Comparison of ENCODE assay signal across 9 mouse cellular contexts in the genomic region with DNA sequence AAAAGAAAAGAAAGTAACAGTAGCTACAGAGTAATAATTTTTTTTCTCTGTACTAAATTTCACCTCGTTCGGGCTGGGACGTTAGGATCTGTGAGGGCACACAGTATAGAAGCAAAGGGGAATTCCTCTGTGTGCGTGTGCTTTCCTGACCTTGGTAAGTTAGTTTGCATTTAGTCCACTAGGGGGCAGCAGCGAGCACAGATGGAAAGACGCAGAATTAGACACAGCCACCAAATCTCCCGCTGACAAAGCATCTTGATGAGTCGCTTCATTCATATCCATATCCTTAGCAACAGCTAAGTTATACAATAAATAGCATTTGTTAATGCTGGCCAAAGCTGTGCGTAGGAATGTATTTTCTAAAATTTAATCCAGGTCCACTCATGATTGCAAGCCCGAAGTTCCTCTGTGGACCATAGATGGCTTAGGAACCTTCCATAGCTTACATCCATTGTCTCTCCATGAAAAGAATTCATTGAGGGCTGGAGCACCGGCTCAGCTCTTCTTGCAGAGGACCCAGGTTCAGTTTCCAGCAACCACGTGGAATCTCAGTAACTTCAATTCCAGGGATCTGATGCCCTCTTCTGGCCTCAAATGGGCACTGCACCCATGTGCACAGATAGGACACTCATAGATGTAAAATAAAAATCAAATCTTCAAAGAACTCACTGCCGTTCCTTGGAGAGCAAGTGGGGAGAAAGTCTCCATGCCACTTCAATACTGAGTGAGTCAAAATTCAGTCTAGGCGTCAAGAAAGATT. TPM values are rescaled to one million over a fixed set of nuclear protein-coding genes. Genes with fewer than 3 reads are reported as not detected.
DNase-seq lines count a peak whose midpoint lies in the region; ATAC-seq and TF ChIP-seq lines count a peak whose summit lies in the region.
"Had no signal": no experiment of that assay in that cellular context is flagged by ENCODE, and none has a peak within 500 bp of the region (broad histone marks: within the 10 kb centered on the region; RNA-seq: fewer than 3 reads in every experiment).

No protein-coding gene starts in this region.

- no peaks in the 10 kb centered on the region for H3K4me1 ChIP-seq in ES-Bruce4 (ENCODE audit: control insufficient read depth, insufficient read depth, low read length)
- H3K4me1 ChIP-seq in cortical plate, adult 2 months (ENCODE audit: control insufficient read depth, insufficient read depth, low read length), result no peaks in the 10 kb centered on the region
- H3K4me1 ChIP-seq: heart, embryonic 13.5 days; lung, embryonic 15.5 days had no signal

- no peak for TF ChIP-seq EP300 in ES-Bruce4 (IDR thresholded peaks at IDR 0.05; ENCODE audit: insufficient read depth, low read depth, low read length)

- H3K36me3 ChIP-seq in C2C12 (ENCODE audit: control insufficient read depth, insufficient read depth) (peaks cover 68% of the 10 kb centered on the region), ES-Bruce4 (ENCODE audit: control insufficient read depth, insufficient read depth, low read length, poor library complexity, severe bottlenecking) (peaks cover 50% of the 10 kb centered on the region)
- H3K36me3 ChIP-seq: lung, embryonic 15.5 days had no signal

- H3K27me3 ChIP-seq in C2C12 (ENCODE audit: control insufficient read depth, insufficient read depth, insufficient read length) (no peaks in the 10 kb centered on the region), ES-Bruce4 (ENCODE audit: control insufficient read depth, insufficient read depth, low read length, poor library complexity, severe bottlenecking) (no peaks in the 10 kb centered on the region)
- H3K27me3 ChIP-seq: heart, embryonic 13.5 days; lung, embryonic 15.5 days had no signal

- peaks cover 14% of the 10 kb centered on the region for H3K9me3 ChIP-seq in ES-Bruce4 (replicated peaks; ENCODE audit: control insufficient read depth, insufficient read depth, low read length, poor library complexity, severe bottlenecking)
- H3K9me3 ChIP-seq: lung, embryonic 15.5 days had no signal

- peaks cover 5% of the 10 kb centered on the region for H3K79me2 ChIP-seq in C2C12 (ENCODE audit: control insufficient read depth, insufficient read depth)

- H3K4me3 ChIP-seq in C2C12 (ENCODE audit: insufficient read depth, poor library complexity, severe bottlenecking) (no peak overlapping the region), ES-Bruce4 (ENCODE audit: low read depth, low read length) (no peak overlapping the region)
- H3K4me3 ChIP-seq in cortical plate, adult 2 months (ENCODE audit: insufficient read depth, low read length), result no peak overlapping the region
- H3K4me3 ChIP-seq: heart, embryonic 13.5 days; lung, embryonic 15.5 days had no signal

- ATAC-seq in megakaryocyte-erythroid progenitor cell, adult 5-6 weeks (replicated peaks; ENCODE audit: low FRiP score, low TSS enrichment, poor library complexity, severe bottlenecking), result peak; percentile 69
- ATAC-seq in inflammation-experienced regulatory T-cells, adult 6 months, result no peak

- TF ChIP-seq POLR2A in ES-Bruce4 (IDR thresholded peaks at IDR 0.05; ENCODE audit: insufficient read depth, low read length), result no peak
- no peak for TF ChIP-seq POLR2A in cortical plate, adult 2 months (IDR thresholded peaks at IDR 0.05; ENCODE audit: extremely low read depth, insufficient read depth, low read length)

- TF ChIP-seq CTCF in C2C12 (IDR thresholded peaks at IDR 0.05; ENCODE audit: control insufficient read depth, insufficient read depth, insufficient read length), result peak; percentile 33
- TF ChIP-seq CTCF in ES-Bruce4 (IDR thresholded peaks at IDR 0.05; ENCODE audit: low read depth, low read length), result peak; percentile 72
- peak; percentile 63 for TF ChIP-seq CTCF in cortical plate, adult 2 months (IDR thresholded peaks at IDR 0.05; ENCODE audit: extremely low read depth, insufficient read depth, low read length)

- no peak overlapping the region for H3K27ac ChIP-seq in ES-Bruce4 (ENCODE audit: insufficient read depth, low read length)
- no peak overlapping the region for H3K27ac ChIP-seq in cortical plate, adult 2 months (ENCODE audit: insufficient read depth, low read length)
- H3K27ac ChIP-seq: heart, embryonic 13.5 days; lung, embryonic 15.5 days had no signal

- no peak overlapping the region for H3K9ac ChIP-seq in ES-Bruce4 (ENCODE audit: low read depth, poor library complexity, severe bottlenecking)
- H3K9ac ChIP-seq: heart, embryonic 13.5 days; lung, embryonic 15.5 days had no signal

- peak; percentile 44 for DNase-seq in kidney, postnatal 10 days
- DNase-seq in kidney, adult 11 months, result no peak

- peaks cover 2% of the 10 kb centered on the region for H3K79me3 ChIP-seq in C2C12 (ENCODE audit: low read depth)

- H3ac ChIP-seq in C2C12 (ENCODE audit: control insufficient read depth, insufficient read length, low read depth), result no peak overlapping the region

TF ChIP-seq in C2C12, 6 proteins besides CTCF, POLR2A, EP300 and RAD21:
- TF ChIP-seq CEBPB (IDR thresholded peaks at IDR 0.05; ENCODE audit: low read depth) (no peak), MYOD1 (IDR thresholded peaks at IDR 0.05; ENCODE audit: control insufficient read depth, insufficient read length, low read depth) (no peak), USF1 (IDR thresholded peaks at IDR 0.05; ENCODE audit: low read depth) (no peak), MYOG (IDR thresholded peaks at IDR 0.05; ENCODE audit: control insufficient read depth, extremely low read depth, insufficient read length) (no peak), FOSL1 (IDR thresholded peaks at IDR 0.05; ENCODE audit: insufficient read depth, low read length, poor library complexity, severe bottlenecking) (no peak), MAX (IDR thresholded peaks at IDR 0.05) (no peak)

RNA-seq across cellular contexts. Expression of a gene that starts 52.8 kb away (rescaled TPM):
- 100 TPM for polyA plus RNA-seq in C2C12 (2012; fragmentation: generic; extraction: Trizol)
- 141 and 170 TPM in 2 replicates for polyA plus RNA-seq in ES-Bruce4 (2011; ENCODE audit: insufficient read depth, insufficient read length, low read depth, missing spikeins)
- polyA plus RNA-seq in cortical plate, adult 2 months (2012; rRNA removed), result 19.0 and 19.5 TPM in 2 replicates
- 2.7 TPM in 1 of 2 replicates, not detected in the other for total RNA-seq in megakaryocyte-erythroid progenitor cell, adult 5-6 weeks (2014; fragmentation: Nextera tagmentation)
- 0.47 TPM in 1 of 2 replicates, not detected in the other for total RNA-seq in megakaryocyte-erythroid progenitor cell, adult 5-6 weeks (2017)
- polyA plus RNA-seq in inflammation-experienced regulatory T-cells, adult 6 months (2017; shearing (Covaris generic)), result 10 to 100 TPM; 13.7 to 17.8 (median 14.5) TPM
